Mouse (Mus musculus) kidney, postnatal 36 days (tissue): ENCODE measurements at regions not wholly inside any gene's neighbourhood (a gene's known extent, or its start where the extent isn't known, plus 50 kb on each side); places are given as distances from the start of the nearest gene placed in this dataset.

ENCODE experiments used
- DNase-seq, 2 experiments: peaks; one replicate each; pipeline ENCODE4 v3.0.0; 2021 to 2022; ENCODE audit warnings: mixed read lengths in 2 of 2

- no peak for DNase-seq
Measured at GRCm38 (mm10) chr7:63020042-63020441, 192.3 kb downstream of the Chrna7 start.

GRCm38 (mm10) chr7:63018859-63019575, 193.4 kb downstream of the Chrna7 start:
- DNase-seq = no peak

- peak; percentile 11 to 45 for DNase-seq
Measured at GRCm38 (mm10) chr7:62981109-62981508, 157.6 kb upstream of the A26c2 start.
